Mouse (Mus musculus) small intestine, adult 10 weeks (tissue): ENCODE measurements around the gene Mier3. TPM values are rescaled to one million over a fixed set of nuclear protein-coding genes. Genes with fewer than 3 reads are reported as not detected.

Experiments
- polyA plus RNA-seq: library from polyadenylated mRNA; stranded (reverse); fragments of 350-450 nt; fragmentation: Illumina TruSeq; extraction: RNeasy Lipid Tissue Mini Kit (QIAGEN cat#74804); gene quantifications from one replicate; pipeline ENCODE4 v1.2.3, GENCODE M21; 2014; ENCODE audit warnings: low replicate concordance

The Mier3 gene
- polyA plus RNA-seq, result 49.4 TPM

DNA sequence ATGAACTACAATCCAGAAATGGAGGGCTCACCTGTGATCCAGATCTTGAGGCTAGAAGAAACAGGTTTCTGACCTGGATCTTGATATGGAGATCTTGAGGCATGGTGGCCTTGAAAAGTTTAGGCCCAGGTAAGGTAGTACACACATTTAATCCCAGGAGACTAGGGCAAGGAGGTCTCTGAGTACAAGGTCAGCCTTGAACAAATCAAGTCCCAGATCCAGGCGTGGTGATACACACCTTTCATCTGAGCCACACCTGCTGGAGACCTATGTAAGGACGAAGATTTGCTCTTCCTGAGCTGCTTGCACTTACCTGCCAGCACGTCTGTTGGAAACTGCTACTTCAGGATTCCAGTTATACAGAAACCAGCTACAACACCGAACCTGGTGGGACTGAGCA, at the start of gene Mier3:
TSS of gene Mier3 (plus strand) at position 301 of the 400 bp plus-strand sequence.

Other genes with a start within 250 kb of the Mier3 start
- 281 TPM for gene Gpbp1, start 190.9 kb upstream of the Mier3 start, polyA plus RNA-seq
- not detected for gene Gm49496, start 131.0 kb upstream of the Mier3 start, polyA plus RNA-seq
- not detected for gene Gm10198, start 88.2 kb upstream of the Mier3 start, polyA plus RNA-seq
- gene Map3k1, start 128.0 kb downstream of the Mier3 start, polyA plus RNA-seq, result 19.6 TPM